Mouse (Mus musculus): ENCODE measurements around the gene Sh3pxd2a.

- no peak for TF ChIP-seq NRF1 (IDR thresholded peaks at IDR 0.05; ENCODE audit: insufficient read depth, low read depth, low read length, poor library complexity, severe bottlenecking)
- TF ChIP-seq CTCF (IDR thresholded peaks at IDR 0.05 in 2 of 3, conservative IDR thresholded peaks at IDR 0.05 in 1 of 3; ENCODE audit: control insufficient read depth in 1 of 3, insufficient read depth in 1 of 3, low read depth in 2 of 3, low read length in 3 of 3, poor library complexity in 1 of 3, severe bottlenecking in 1 of 3), result no peak
- TF ChIP-seq USF2 (IDR thresholded peaks at IDR 0.05; ENCODE audit: borderline replicate concordance in 1 of 2, insufficient read depth in 1 of 2, low read depth in 1 of 2, low read length in 2 of 2), result no peak
- no peak for TF ChIP-seq SMC3 (IDR thresholded peaks at IDR 0.05; ENCODE audit: low read depth, low read length)
- TF ChIP-seq ELF1 (IDR thresholded peaks at IDR 0.05; ENCODE audit: low read depth, low read length), result no peak
Measured at GRCm38 (mm10) chr19:47410301-47410700, 53.9 kb downstream of the Sh3pxd2a start.
